Mouse (Mus musculus): ENCODE measurements around the gene Gm45713.
"Not testable (repeated sequence)": the region's sequence is repeated elsewhere in the genome, so short reads cannot be mapped to it uniquely, and the experiment has no call there.

Gm45713 gene

GRCm38 (mm10) chr7:45095965-45096364, 40.1 kb downstream of the Gm45713 start:
- not testable (repeated sequence) for DNase-seq (ENCODE audit: low spot score)

- no peak for DNase-seq (ENCODE audit: low spot score)
Measured at GRCm38 (mm10) chr7:45095367-45095766, 40.7 kb downstream of the Gm45713 start.

DNA sequence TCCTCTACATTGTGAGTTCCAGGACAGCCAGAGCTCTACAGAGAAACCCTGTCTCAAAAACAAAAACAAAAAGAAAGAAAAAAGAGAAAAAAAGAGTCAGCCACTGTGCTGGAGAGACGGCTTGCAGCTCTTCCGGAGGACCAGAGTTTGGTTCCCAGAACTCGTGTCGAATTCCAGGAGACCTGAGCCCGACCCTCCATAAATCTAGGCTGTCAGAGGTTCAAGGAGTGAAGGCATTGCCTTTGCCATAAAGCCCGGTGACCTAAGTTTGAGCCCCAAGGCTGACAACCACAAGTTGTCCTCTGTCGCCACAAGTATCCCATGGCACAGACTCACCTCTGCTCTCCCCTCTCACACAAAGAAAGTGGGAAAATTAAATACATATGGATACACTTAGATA, 41.9 kb downstream of the Gm45713 start:
- peak; percentile 31 for DNase-seq (ENCODE audit: low spot score)

GRCm38 (mm10) chr7:45093516-45093905, 42.5 kb downstream of the Gm45713 start:
- DNase-seq (ENCODE audit: low spot score) = no peak

GRCm38 (mm10) chr7:45092828-45093515, 43.1 kb downstream of the Gm45713 start:
- no peak for DNase-seq (ENCODE audit: low spot score)

DNA sequence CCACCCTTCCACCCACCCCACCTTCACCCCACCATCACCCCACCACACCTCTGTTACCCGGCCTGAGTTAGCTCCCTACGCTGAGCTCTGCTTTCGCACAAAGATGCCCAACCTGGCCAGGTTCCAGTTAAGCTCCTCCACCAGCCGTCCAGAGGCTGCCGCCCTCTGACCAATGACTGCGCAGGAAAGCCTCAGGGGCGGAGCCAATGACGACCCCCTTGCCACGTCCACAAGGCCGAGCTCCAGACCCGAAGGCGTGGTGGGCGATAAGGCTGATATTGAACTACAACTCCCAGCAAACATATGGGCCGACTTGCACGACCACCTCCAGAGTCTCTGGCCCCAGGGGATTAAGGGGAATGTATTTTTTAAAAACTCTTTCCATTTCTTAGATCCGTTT, 44.0 kb downstream of the Gm45713 start, which contains the start of gene Rcn3:
Rcn3 (minus strand) TSS at position 174 of the 400 bp plus-strand sequence.
- peak; percentile 60 for DNase-seq (ENCODE audit: low spot score)

DNA sequence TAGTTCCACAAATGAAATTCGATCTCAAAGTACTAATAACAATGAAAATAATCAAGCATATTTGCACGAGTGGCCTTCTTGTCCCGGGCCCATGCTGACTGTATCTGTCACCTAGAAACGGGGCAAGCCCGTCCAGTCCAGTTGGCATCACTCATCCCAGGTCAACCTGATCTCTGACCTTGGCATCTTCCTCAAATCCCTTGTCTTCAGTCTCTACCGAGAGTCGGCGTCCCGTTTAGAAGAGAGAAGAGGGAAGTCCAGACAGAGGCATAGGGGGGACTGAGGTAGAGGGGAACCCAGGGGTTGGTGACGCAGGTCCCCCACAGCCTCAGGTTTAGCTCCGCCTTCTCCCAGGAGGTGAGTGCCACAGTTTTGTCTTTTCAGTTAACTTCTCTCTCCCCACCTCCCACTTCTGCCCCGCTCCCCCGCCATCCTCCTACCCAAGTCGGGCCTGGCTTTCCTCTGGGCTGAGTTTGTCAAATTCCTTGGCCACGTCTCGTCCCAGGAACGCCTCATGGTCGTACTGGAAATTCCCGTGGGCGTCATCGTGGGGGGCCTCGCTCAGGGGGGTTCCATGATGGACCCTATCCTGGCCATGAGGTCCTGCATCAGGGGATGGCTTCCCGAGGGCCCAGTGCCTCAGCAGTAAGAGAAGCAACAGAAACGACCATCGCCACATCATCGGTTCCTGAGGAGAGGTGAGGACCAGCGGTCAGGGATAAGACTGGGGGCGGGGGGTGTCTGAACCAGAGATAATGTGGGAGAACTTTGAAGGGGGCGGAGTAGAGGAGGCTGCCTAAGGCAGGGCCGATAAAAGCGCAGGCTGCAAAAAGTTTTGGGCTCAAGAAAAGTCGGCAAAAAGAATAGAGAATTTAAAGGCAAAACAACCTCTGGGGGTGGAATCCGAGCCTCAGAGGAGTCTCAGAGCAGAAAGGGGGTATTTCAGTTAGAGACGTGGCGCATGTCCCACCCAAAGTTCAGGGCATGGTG, 44.7 kb downstream of the Gm45713 start:
- DNase-seq (ENCODE audit: low spot score) = no peak

DNA sequence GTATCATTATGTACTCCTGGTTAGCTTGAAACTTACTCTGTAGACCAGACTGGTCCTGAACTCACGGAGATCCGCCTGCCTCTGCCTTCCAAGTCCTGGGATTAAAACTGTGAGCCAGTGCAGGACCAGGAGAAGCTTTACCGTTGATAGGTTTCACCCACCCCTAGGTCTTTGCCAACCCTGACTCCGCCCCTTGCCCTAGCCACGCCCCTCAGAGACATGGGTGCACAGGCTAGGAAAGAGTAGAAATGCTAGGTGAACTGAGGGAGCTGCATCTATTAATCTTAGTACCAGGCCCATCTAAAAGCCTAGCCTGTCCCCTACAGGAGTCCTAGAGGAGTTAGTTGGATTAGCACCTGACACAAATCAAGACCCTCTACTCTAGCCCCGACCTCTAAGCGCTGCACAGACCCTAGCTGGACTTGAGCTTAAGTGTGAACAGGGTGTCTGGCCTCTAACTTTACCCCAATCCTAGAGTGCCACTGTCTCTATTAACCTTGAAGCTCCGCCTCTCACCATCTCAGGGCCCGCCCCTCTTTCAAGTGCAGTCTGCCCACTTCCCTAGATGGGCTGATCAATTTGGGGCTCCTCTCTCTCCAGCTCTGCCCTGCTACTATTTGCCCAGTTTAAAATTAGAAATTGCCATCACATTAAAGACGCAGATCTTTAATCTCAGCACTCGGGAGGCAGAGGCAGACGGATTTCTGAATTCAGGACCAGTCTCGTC, 45.6 kb downstream of the Gm45713 start:
- no peak for DNase-seq (ENCODE audit: low spot score)

GRCm38 (mm10) chr7:45088597-45088996, 47.4 kb downstream of the Gm45713 start:
- DNase-seq (ENCODE audit: low spot score) = no peak

DNA sequence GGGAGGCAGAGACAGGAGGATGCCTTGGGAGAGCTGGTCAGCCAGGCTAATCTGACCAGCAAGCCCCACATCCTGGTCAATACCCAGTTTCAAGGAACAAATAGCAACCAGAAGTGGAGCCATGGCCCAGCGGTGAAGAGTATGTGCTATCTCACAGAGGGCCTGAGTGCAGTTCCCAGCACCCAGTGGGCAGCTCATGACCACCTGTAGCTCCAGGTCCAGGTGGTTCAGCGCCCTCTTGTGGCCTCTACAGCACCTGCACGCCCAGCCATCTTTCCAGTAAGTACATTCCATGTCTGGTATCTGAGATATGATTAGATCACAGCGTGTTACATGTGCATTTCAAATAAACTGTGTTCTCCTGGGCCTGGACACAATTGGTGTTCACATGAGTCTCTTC, 49.9 kb downstream of the Gm45713 start:
- DNase-seq (ENCODE audit: low spot score) = no peak

DNA sequence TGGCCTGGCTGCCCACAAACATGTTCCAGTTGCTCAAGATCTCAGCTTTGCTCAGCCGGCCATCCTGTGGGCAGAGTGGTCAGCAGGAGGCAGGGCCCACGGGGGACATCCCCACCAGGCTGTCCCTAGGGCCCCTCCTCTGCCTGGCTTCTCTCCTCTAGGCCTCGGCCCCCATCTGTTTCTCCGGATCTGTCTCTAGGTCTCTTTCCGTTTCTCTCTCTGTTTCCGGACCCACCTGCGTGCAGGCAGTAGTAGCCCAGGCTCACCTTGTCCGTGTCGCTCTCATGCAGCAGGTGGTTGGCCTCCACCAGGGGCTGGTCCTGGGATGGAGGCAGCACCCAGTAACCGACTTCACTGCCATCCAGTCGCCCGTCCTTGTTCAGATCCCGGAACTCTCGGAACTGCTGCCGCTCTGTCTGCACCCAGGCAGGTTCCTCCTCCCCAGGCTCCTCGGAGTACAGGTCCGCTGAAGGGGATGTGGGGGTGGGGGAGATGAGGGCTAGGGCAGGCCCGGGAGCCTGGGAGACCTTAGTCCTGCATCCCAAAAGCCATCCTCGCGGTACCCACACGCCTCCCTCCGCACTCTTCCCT, 52.6 kb downstream of the Gm45713 start:
- DNase-seq (ENCODE audit: low spot score) = no peak

- no peak for DNase-seq (ENCODE audit: low spot score)
Measured at GRCm38 (mm10) chr7:45082401-45083299, 53.4 kb downstream of the Gm45713 start.

DNA sequence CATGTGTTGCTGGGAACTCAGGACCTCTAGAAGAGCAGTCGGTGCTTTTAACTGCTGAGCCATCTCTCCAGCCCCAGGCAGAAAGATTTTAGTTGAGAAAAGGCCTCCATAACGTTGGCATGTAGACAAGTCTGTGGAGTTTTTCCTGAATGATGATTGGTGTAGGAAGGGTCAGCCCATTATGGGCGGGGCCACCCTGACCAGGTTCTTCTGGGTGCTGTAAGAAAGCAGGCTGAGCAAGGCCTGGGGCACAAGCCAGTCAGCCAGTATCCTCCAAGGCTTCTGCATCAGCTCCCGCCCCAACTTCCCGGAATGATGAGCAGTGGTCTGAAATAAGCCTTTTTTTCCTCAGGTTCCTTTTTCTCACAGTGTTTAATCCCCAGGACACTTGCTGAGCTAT, 55.0 kb downstream of the Gm45713 start:
- DNase-seq (ENCODE audit: low spot score) = no peak

DNA sequence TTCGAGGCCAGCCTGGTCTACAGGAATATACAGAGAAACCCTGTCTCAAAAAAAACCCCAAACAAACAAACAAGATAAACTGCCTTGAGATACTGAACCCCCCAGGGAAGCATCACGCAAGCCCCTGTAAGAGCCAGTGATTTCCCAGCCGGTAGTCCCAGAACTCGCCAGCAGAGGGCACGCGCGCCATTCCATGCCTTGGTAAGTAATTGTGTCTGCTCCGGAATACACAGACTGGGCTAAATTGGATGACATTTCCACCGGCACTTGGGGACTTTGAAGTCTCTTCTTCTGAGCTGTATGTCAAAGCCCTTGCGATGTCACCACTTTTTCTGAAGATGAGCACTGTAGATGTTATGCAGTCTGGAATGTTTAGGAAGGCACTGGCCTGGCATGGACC, 56.2 kb downstream of the Gm45713 start:
- peak; percentile 78 for DNase-seq (ENCODE audit: low spot score)

GRCm38 (mm10) chr7:45078513-45078912, 57.5 kb downstream of the Gm45713 start:
- DNase-seq (ENCODE audit: low spot score) = peak; percentile 74

- DNase-seq (ENCODE audit: low spot score) = no peak
Measured at GRCm38 (mm10) chr7:45077829-45078228, 58.2 kb downstream of the Gm45713 start.

GRCm38 (mm10) chr7:45077322-45077721, 58.7 kb downstream of the Gm45713 start:
- no peak for DNase-seq (ENCODE audit: low spot score)

DNA sequence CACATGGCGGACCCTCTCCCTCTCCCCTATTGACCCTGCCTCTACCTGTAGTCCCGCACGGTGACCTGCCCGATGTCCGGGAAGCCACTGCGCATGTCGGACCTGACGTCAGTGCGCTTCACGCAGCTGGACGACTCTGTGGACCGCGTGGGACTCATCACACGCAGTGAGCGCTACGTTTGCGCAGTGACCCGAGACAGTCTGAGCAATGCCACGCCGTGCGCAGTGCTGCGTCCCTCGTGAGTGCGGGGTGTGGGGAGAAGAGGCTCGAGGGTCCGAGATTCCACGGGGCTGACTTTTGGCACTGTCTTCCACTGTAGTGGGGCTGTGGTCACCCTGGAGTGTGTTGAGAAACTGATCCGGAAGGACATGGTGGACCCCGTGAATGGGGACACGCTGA, 59.5 kb downstream of the Gm45713 start:
- no peak for DNase-seq (ENCODE audit: low spot score)

Data from adipocyte (in vitro differentiated cells).